Comparison of ENCODE assay signal across 8 mouse cellular contexts in genomic region chr1:155083271-155084265, GRCm38 (mm10). TPM values are rescaled to one million over a fixed set of nuclear protein-coding genes. Genes with fewer than 3 reads are reported as not detected.
DNase-seq lines count a peak whose midpoint lies in the region; ATAC-seq and TF ChIP-seq lines count a peak whose summit lies in the region.

No protein-coding gene starts in this region.

- H3K27ac ChIP-seq in gastrocnemius, adult 2 months: peak overlapping the region; percentile 90
- H3K27ac ChIP-seq in hindbrain, postnatal 0 days: peak overlapping the region; percentile 91

- H3K4me2 ChIP-seq in hindbrain, postnatal 0 days (ENCODE audit: low read depth, low read length): peak overlapping the region; percentile 84

- H3K36me3 ChIP-seq in hindbrain, postnatal 0 days (ENCODE audit: insufficient read depth, low read length): no peaks in the 10 kb centered on the region

- peak overlapping the region; percentile 70 for H3K9ac ChIP-seq in hindbrain, postnatal 0 days (replicated peaks; ENCODE audit: low read length)

- DNase-seq in R1 (ENCODE audit: low read depth, low spot score): peak; percentile 84
- peak; percentile 93 to 95 for DNase-seq in cerebellum, postnatal 14 days
- DNase-seq in gastrocnemius, adult 2 months: peak; percentile 95
- peak; percentile 96 for DNase-seq in hindbrain, postnatal 0 days (ENCODE audit: low spot score)
- DNase-seq in left cerebral cortex, postnatal 10 days (ENCODE audit: extremely low spot score in 1 of 2, low spot score in 2 of 2): peak; percentile 91 to 98
- peak; percentile 97 for DNase-seq in right cerebral cortex, postnatal 10 days (ENCODE audit: low spot score in 2 of 2)
- DNase-seq in urinary bladder, postnatal 14 days (ENCODE audit: low spot score): peak; percentile 93

- no peaks in the 10 kb centered on the region for H3K27me3 ChIP-seq in hindbrain, postnatal 0 days (ENCODE audit: insufficient read depth, low read length)

- H3K4me1 ChIP-seq in hindbrain, postnatal 0 days (ENCODE audit: insufficient read depth, low read length): peaks cover 26% of the 10 kb centered on the region

- peak overlapping the region; percentile 84 for H3K4me3 ChIP-seq in gastrocnemius, adult 2 months
- peak overlapping the region; percentile 45 for H3K4me3 ChIP-seq in hindbrain, postnatal 0 days (ENCODE audit: low read length)

- TF ChIP-seq CTCF in gastrocnemius, adult 2 months (IDR thresholded peaks at IDR 0.05): no peak
- TF ChIP-seq CTCF in hindbrain, postnatal 0 days (IDR thresholded peaks at IDR 0.05; ENCODE audit: low read depth): peak; percentile 16; the same call in 1 of the 2 replicates

- no peaks in the 10 kb centered on the region for H3K9me3 ChIP-seq in hindbrain, postnatal 0 days (ENCODE audit: low read length)

- peak; percentile 96 for ATAC-seq in hindbrain, postnatal 0 days
- peak; percentile 69 for ATAC-seq in megakaryocyte progenitor cell, adult 5-6 weeks (replicated peaks; ENCODE audit: poor library complexity)

- intact Hi-C loops in gastrocnemius, adult 2 months (cut with DNase I): no loop called here
- intact Hi-C loops in left cerebral cortex, postnatal 10 days (cut with DNase I): no loop called here

- WGBS in hindbrain, postnatal 0 days: under 1% methylated on average over 52 of the region's 77 CpGs

RNA-seq across cellular contexts. Expression of gene Ier5, which starts 15.9 kb away (rescaled TPM):
- 1 to 10 TPM; 4.6 to 4.7 TPM for total RNA-seq in gastrocnemius, adult 2 months (2021)
- 51.4 and 60.5 TPM in 2 replicates for total RNA-seq in hindbrain, postnatal 0 days (2014; rRNA removed)
- polyA plus RNA-seq in hindbrain, postnatal 0 days (2015; fragmentation: Nextera tagmentation; extraction: Ambion mirVana): 5.2 and 5.7 TPM in 2 replicates
- 10 to 100 TPM; 15.2 to 18.1 TPM for total RNA-seq in left cerebral cortex, postnatal 10 days (2021)
- 6.8 and 12.1 TPM in 2 replicates for total RNA-seq in megakaryocyte progenitor cell, adult 5-6 weeks (2015)
- 5.1 and 5.7 TPM in 2 replicates for total RNA-seq in megakaryocyte progenitor cell, adult 5-6 weeks (2017)

Comparison
In these comparisons a context has a peak if more than half of its experiments do, and no peak if none do; other contexts are left out.
1. Peak in every context shown above with its lines: DNase-seq, ATAC-seq, H3K4me3 ChIP-seq and H3K27ac ChIP-seq.